Comparison of ENCODE assay signal across 9 mouse cellular contexts in the genomic region with DNA sequence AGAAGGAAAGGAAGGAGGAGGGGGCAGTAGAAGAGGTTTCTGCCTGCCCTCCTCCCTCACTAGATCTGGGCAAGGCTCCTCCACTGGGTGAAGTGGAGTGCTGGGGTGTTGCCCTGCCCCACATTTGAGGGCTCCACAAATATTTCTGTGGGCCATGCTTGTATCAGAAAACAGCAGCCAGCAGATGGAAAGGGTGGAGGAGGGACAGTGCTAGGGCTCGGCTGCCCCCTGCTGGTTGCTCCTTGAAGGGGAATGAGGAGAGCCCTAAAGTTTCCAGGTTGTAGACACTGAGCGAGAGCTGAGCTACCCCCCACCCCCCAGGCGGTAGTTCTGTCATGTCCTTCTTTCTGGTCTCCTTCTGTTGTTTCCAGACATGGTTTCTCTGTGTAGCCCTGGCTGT. TPM values are rescaled to one million over a fixed set of nuclear protein-coding genes. Genes with fewer than 3 reads are reported as not detected.
DNase-seq lines count a peak whose midpoint lies in the region; ATAC-seq and TF ChIP-seq lines count a peak whose summit lies in the region.
"Had no signal": no experiment of that assay in that cellular context is flagged by ENCODE, and none has a peak within 500 bp of the region (broad histone marks: within the 10 kb centered on the region; RNA-seq: fewer than 3 reads in every experiment).

No protein-coding gene starts in this region.

- no peak for TF ChIP-seq POLR2A in small intestine, adult 2 months (IDR thresholded peaks at IDR 0.05; ENCODE audit: low read depth, low read length)

- H3K27me3 ChIP-seq in forebrain, embryonic 10.5 days (ENCODE audit: poor library complexity, severe bottlenecking), result no peaks in the 10 kb centered on the region
- H3K27me3 ChIP-seq in forebrain, embryonic 13.5 days, result no peaks in the 10 kb centered on the region
- H3K27me3 ChIP-seq in forebrain, postnatal 0 days (ENCODE audit: insufficient read depth, low read length), result no peaks in the 10 kb centered on the region
- H3K27me3 ChIP-seq in hindbrain, embryonic 16.5 days (replicated peaks; ENCODE audit: control insufficient read depth, insufficient read depth, low read length), result no peaks in the 10 kb centered on the region
- no peaks in the 10 kb centered on the region for H3K27me3 ChIP-seq in midbrain, embryonic 10.5 days (ENCODE audit: low read depth, poor library complexity, severe bottlenecking)
- peaks cover 3% of the 10 kb centered on the region; the same call in 1 of the 2 replicates for H3K27me3 ChIP-seq in small intestine, adult 2 months (ENCODE audit: control insufficient read depth, insufficient read depth, low read length)
- H3K27me3 ChIP-seq: lung, embryonic 15.5 days had no signal

- WGBS in forebrain, embryonic 10.5 days, result 23% methylated on average over 3 of the region's 3 CpGs
- WGBS in forebrain, embryonic 13.5 days, result 18% methylated on average over 3 of the region's 3 CpGs
- 19% methylated on average over 3 of the region's 3 CpGs for WGBS in forebrain, postnatal 0 days
- 27% methylated on average over 3 of the region's 3 CpGs for WGBS in hindbrain, embryonic 16.5 days
- WGBS in midbrain, embryonic 10.5 days, result 28% methylated on average over 3 of the region's 3 CpGs
- WGBS in small intestine, adult 2 months, result 12% methylated on average over 3 of the region's 3 CpGs

- no peak overlapping the region for H3K9ac ChIP-seq in forebrain, embryonic 13.5 days
- H3K9ac ChIP-seq in forebrain, postnatal 0 days, result peak overlapping the region; percentile 46; the same call in 1 of the 2 replicates
- H3K9ac ChIP-seq in hindbrain, embryonic 16.5 days (ENCODE audit: low read depth, low read length), result no peak overlapping the region
- H3K9ac ChIP-seq: lung, embryonic 15.5 days had no signal

- H3K4me1 ChIP-seq in forebrain, embryonic 10.5 days, result peaks cover 19% of the 10 kb centered on the region
- H3K4me1 ChIP-seq in forebrain, embryonic 13.5 days, result peaks cover 16% of the 10 kb centered on the region
- peaks cover 6% of the 10 kb centered on the region; the same call in 1 of the 2 replicates for H3K4me1 ChIP-seq in forebrain, postnatal 0 days (ENCODE audit: insufficient read depth)
- peaks cover 14% of the 10 kb centered on the region for H3K4me1 ChIP-seq in hindbrain, embryonic 16.5 days (ENCODE audit: control insufficient read depth, insufficient read depth, low read depth, low read length)
- H3K4me1 ChIP-seq in midbrain, embryonic 10.5 days, result peaks cover 16% of the 10 kb centered on the region
- peaks cover 8% of the 10 kb centered on the region for H3K4me1 ChIP-seq in small intestine, adult 2 months (ENCODE audit: control insufficient read depth, insufficient read depth, insufficient read length, low read length)

- peak; percentile 83 for TF ChIP-seq CTCF in forebrain, postnatal 0 days (IDR thresholded peaks at IDR 0.05; ENCODE audit: low read depth)
- TF ChIP-seq CTCF in small intestine, adult 2 months (IDR thresholded peaks at IDR 0.05; ENCODE audit: extremely low read depth, insufficient read length, insufficient replicate concordance, low read depth, low read length), result peak; percentile 83

- DNase-seq in forebrain, embryonic 10.5 days (ENCODE audit: extremely low spot score, low spot score), result peak; percentile 67
- peak; percentile 68 for DNase-seq in c-Kit-positive CD71-positive TER-119-positive erythroid progenitor cells, embryonic 14.5 days (ENCODE audit: low spot score)
- peak; percentile 66 for DNase-seq in forebrain, postnatal 0 days
- DNase-seq in left cerebral cortex, postnatal 14 days (ENCODE audit: low spot score in 2 of 2), result peak; percentile 80 to 85
- DNase-seq in midbrain, embryonic 10.5 days (ENCODE audit: low spot score), result peak; percentile 74

- H3K4me2 ChIP-seq in forebrain, embryonic 13.5 days, result no peak overlapping the region
- H3K4me2 ChIP-seq in forebrain, postnatal 0 days (ENCODE audit: low read depth), result no peak overlapping the region
- H3K4me2 ChIP-seq in hindbrain, embryonic 16.5 days (ENCODE audit: low read length), result no peak overlapping the region

- no peaks in the 10 kb centered on the region for H3K36me3 ChIP-seq in forebrain, embryonic 10.5 days (replicated peaks)
- H3K36me3 ChIP-seq in forebrain, embryonic 13.5 days (ENCODE audit: poor library complexity, severe bottlenecking), result no peaks in the 10 kb centered on the region
- no peaks in the 10 kb centered on the region for H3K36me3 ChIP-seq in forebrain, postnatal 0 days (ENCODE audit: insufficient read depth)
- H3K36me3 ChIP-seq in hindbrain, embryonic 16.5 days (ENCODE audit: control insufficient read depth, insufficient read depth, low read length), result no peaks in the 10 kb centered on the region
- no peaks in the 10 kb centered on the region for H3K36me3 ChIP-seq in midbrain, embryonic 10.5 days
- H3K36me3 ChIP-seq in small intestine, adult 2 months (ENCODE audit: control insufficient read depth, insufficient read depth, low read length), result no peaks in the 10 kb centered on the region
- H3K36me3 ChIP-seq: lung, embryonic 15.5 days had no signal

- H3K27ac ChIP-seq in forebrain, embryonic 10.5 days, result peak overlapping the region; percentile 85; the same call in 1 of the 2 replicates
- H3K27ac ChIP-seq in forebrain, embryonic 13.5 days, result no peak overlapping the region
- H3K27ac ChIP-seq in forebrain, postnatal 0 days (ENCODE audit: low read depth, low read length), result peak overlapping the region; percentile 83
- peak overlapping the region; percentile 85 for H3K27ac ChIP-seq in hindbrain, embryonic 16.5 days (ENCODE audit: low read depth, low read length)
- 0 out of 2 replicates have a peak overlapping the region, but pooled peaks have one; percentile 82 for H3K27ac ChIP-seq in midbrain, embryonic 10.5 days (replicated peaks)
- no peak overlapping the region for H3K27ac ChIP-seq in small intestine, adult 2 months (ENCODE audit: insufficient read depth, low read depth, low read length)
- H3K27ac ChIP-seq: lung, embryonic 15.5 days had no signal

- H3K4me3 ChIP-seq in forebrain, embryonic 10.5 days, result no peak overlapping the region
- no peak overlapping the region for H3K4me3 ChIP-seq in forebrain, embryonic 13.5 days
- no peak overlapping the region for H3K4me3 ChIP-seq in forebrain, postnatal 0 days (ENCODE audit: low read depth, low read length)
- H3K4me3 ChIP-seq in hindbrain, embryonic 16.5 days (ENCODE audit: low read length), result no peak overlapping the region
- H3K4me3 ChIP-seq in midbrain, embryonic 10.5 days, result no peak overlapping the region
- H3K4me3 ChIP-seq in small intestine, adult 2 months (ENCODE audit: low read depth, low read length), result no peak overlapping the region

- no peak for ATAC-seq in forebrain, embryonic 13.5 days
- ATAC-seq in forebrain, postnatal 0 days, result 0 out of 2 replicates have a peak, but pooled peaks have one; percentile 21
- ATAC-seq in hindbrain, embryonic 16.5 days, result no peak

- intact Hi-C loops in left cerebral cortex, postnatal 14 days (cut with DNase I), result loop anchor here (10.0 kb wide), 1 partner anchor 526 kb away; a partner anchor contains a TSS

- no peaks in the 10 kb centered on the region for H3K9me3 ChIP-seq in forebrain, embryonic 10.5 days
- H3K9me3 ChIP-seq in forebrain, embryonic 13.5 days (replicated peaks), result no peaks in the 10 kb centered on the region
- H3K9me3 ChIP-seq in forebrain, postnatal 0 days (ENCODE audit: low read length), result no peaks in the 10 kb centered on the region
- H3K9me3 ChIP-seq in hindbrain, embryonic 16.5 days (ENCODE audit: control insufficient read depth, low read length), result no peaks in the 10 kb centered on the region
- no peaks in the 10 kb centered on the region for H3K9me3 ChIP-seq in midbrain, embryonic 10.5 days (replicated peaks)
- H3K9me3 ChIP-seq: lung, embryonic 15.5 days had no signal

RNA-seq across cellular contexts. Expression of a gene that starts 26.9 kb away (rescaled TPM):
- 6.1 and 6.2 TPM in 2 replicates for polyA plus RNA-seq in forebrain, embryonic 10.5 days (2016; fragmentation: Nextera tagmentation; extraction: Ambion mirVana)
- polyA plus RNA-seq in forebrain, embryonic 13.5 days (2015; fragmentation: Nextera tagmentation; extraction: Ambion mirVana), result 0.84 and 1.0 TPM in 2 replicates
- total RNA-seq in forebrain, postnatal 0 days (2014; rRNA removed), result 1.8 TPM in 2 replicates
- 0.63 and 1.1 TPM in 2 replicates for polyA plus RNA-seq in forebrain, postnatal 0 days (2015; fragmentation: Nextera tagmentation; extraction: Ambion mirVana)
- polyA plus RNA-seq in hindbrain, embryonic 16.5 days (2015; fragmentation: Nextera tagmentation; extraction: Ambion mirVana), result 1.3 and 1.5 TPM in 2 replicates
- 1 to 10 TPM; 2.9 TPM for total RNA-seq in left cerebral cortex, postnatal 14 days (2021)
- 3.5 and 3.8 TPM in 2 replicates for polyA plus RNA-seq in midbrain, embryonic 10.5 days (2016; fragmentation: Nextera tagmentation; extraction: Ambion mirVana)
- polyA plus RNA-seq in small intestine, adult 2 months (2012; rRNA removed), result 8.1 and 14.6 TPM in 2 replicates

Comparison
In these comparisons a context has a peak if more than half of its experiments do, and no peak if none do; other contexts are left out.
1. H3K27ac ChIP-seq: peak in forebrain, embryonic 10.5 days (single experiment), forebrain, postnatal 0 days (single experiment), hindbrain, embryonic 16.5 days (single experiment) and midbrain, embryonic 10.5 days (single experiment); none in forebrain, embryonic 13.5 days (single experiment) and small intestine, adult 2 months (single experiment).
2. Peak in every context shown above with its lines, with median percentiles within 50 percentile points of each other: DNase-seq.